Mouse (Mus musculus) midbrain, embryonic 11.5 days (tissue): ENCODE results near the gene Slc26a6. TPM values are rescaled to one million over a fixed set of nuclear protein-coding genes. Genes with fewer than 3 reads are reported as not detected.

Source experiments
- ATAC-seq: fragments of 200-750 bp; cut with Nextera tagmentation; 2 replicates; pipeline ENCODE4 v1.8.0; 2017; ENCODE audit warnings: moderate TSS enrichment, moderate library complexity; ENCODE audit not compliant: low FRiP score
- DNase-seq: peaks from one replicate; pipeline ENCODE4 v3.0.0; 2015; ENCODE audit warnings: low spot score; ENCODE audit errors: missing footprints
- H3K27ac ChIP-seq: fragments of 300-500 bp; sonication (generic); 2 replicates; pipeline ENCODE4 v1.5.1; 2014; ENCODE audit warnings: low read depth, low read length
- H3K27me3 ChIP-seq: fragments of 300-500 bp; sonication (generic); 2 replicates; pipeline ENCODE4 v1.6.1; 2014; ENCODE audit warnings: mild to moderate bottlenecking, low read length, moderate library complexity, mixed read lengths; ENCODE audit not compliant: control insufficient read depth, insufficient read depth
- H3K36me3 ChIP-seq: fragments of 300-500 bp; sonication (generic); 2 replicates; pipeline ENCODE4 v1.6.1; 2014; ENCODE audit warnings: mild to moderate bottlenecking, low read length, moderate library complexity, mixed read lengths; ENCODE audit not compliant: control insufficient read depth, insufficient read depth
- H3K4me1 ChIP-seq: fragments of 300-500 bp; sonication (generic); 2 replicates; pipeline ENCODE4 v1.6.1; 2014; ENCODE audit warnings: low read length; ENCODE audit not compliant: control insufficient read depth, insufficient read depth
- H3K4me2 ChIP-seq: fragments of 300-500 bp; sonication (generic); 2 replicates; pipeline ENCODE4 v1.6.1; 2014; ENCODE audit warnings: mild to moderate bottlenecking, moderate library complexity
- H3K4me3 ChIP-seq: fragments of 300-500 bp; sonication (generic); 2 replicates; pipeline ENCODE4 v1.5.1; 2014; ENCODE audit warnings: low read depth, low read length
- H3K9ac ChIP-seq: fragments of 300-500 bp; sonication (generic); 2 replicates; pipeline ENCODE4 v1.6.1; 2014; ENCODE audit warnings: low read length
- H3K9me3 ChIP-seq: fragments of 300-500 bp; sonication (generic); 2 replicates; pipeline ENCODE4 v1.6.1; 2016; ENCODE audit warnings: low read length; ENCODE audit not compliant: control insufficient read depth
- WGBS: fragments of 180-500 bp; shearing (Covaris S2); extraction: QIAGEN DNeasy Blood & Tissue Kit; methylation state at CpG from one replicate; pipeline ENCODE4 v1.1.7; 2014; 5-methylcytosine and 5-hydroxymethylcytosine counted together
- polyA plus RNA-seq: library from polyadenylated mRNA; unstranded; fragments of >200 nt; fragmentation: Nextera tagmentation; extraction: Ambion mirVana; gene quantifications from 2 replicates; pipeline ENCODE4 v1.2.1, GENCODE M21; 2014

Gene Slc26a6
- polyA plus RNA-seq, 1 experiment from 2014 or later: 8.0 TPM

GRCm38 (mm10) chr9:108936418-108937364 is 83.6 kb downstream of the Slc26a6 start, which contains the start of gene Uqcrc1:
Uqcrc1 (plus strand) TSS chr9:108936633.
- peak; percentile 88 for ATAC-seq
- peak within 1 kb of the TSS; percentile 52 for H3K4me2 ChIP-seq
- 1% methylated on average over 58 of the region's 58 CpGs for WGBS
- H3K27ac ChIP-seq: no peak within 1 kb of the TSS
- DNase-seq: peak; percentile 100
- H3K36me3 ChIP-seq: peaks cover 7% of the 10 kb centered on the region
- H3K4me1 ChIP-seq: peaks cover 5% of the 10 kb centered on the region
- H3K9ac ChIP-seq: peak within 1 kb of the TSS; percentile 87
- H3K9me3 ChIP-seq: no peaks in the 10 kb centered on the region
- H3K4me3 ChIP-seq: peak within 1 kb of the TSS; percentile 93
- H3K27me3 ChIP-seq: no peaks in the 10 kb centered on the region

- no peaks in the 10 kb centered on the region for H3K4me1 ChIP-seq
- H3K27ac ChIP-seq: no peak overlapping the region
- H3K4me3 ChIP-seq: no peak overlapping the region
- ATAC-seq (no peak), DNase-seq (no peak)
- H3K27me3 ChIP-seq: no peaks in the 10 kb centered on the region
- no peak overlapping the region for H3K4me2 ChIP-seq
- peaks cover 40% of the 10 kb centered on the region for H3K36me3 ChIP-seq
- WGBS: 81% methylated on average over 9 of the region's 9 CpGs
- no peak overlapping the region for H3K9ac ChIP-seq
- no peaks in the 10 kb centered on the region for H3K9me3 ChIP-seq
Observed at GRCm38 (mm10) chr9:108945111-108945510, 92.0 kb downstream of the Slc26a6 start.

- no peaks in the 10 kb centered on the region for H3K27me3 ChIP-seq
- no peak overlapping the region for H3K4me2 ChIP-seq
- peaks cover 44% of the 10 kb centered on the region for H3K36me3 ChIP-seq
- ATAC-seq: no peak
- WGBS: 92% methylated on average over 5 of the region's 5 CpGs
- no peak overlapping the region for H3K4me3 ChIP-seq
- H3K9me3 ChIP-seq: no peaks in the 10 kb centered on the region
- no peak overlapping the region for H3K9ac ChIP-seq
- no peak overlapping the region for H3K27ac ChIP-seq
- DNase-seq: no peak
- no peaks in the 10 kb centered on the region for H3K4me1 ChIP-seq
Observed at GRCm38 (mm10) chr9:108945608-108946007, 92.5 kb downstream of the Slc26a6 start.

- peaks cover 10% of the 10 kb centered on the region for H3K27me3 ChIP-seq
- DNase-seq: no peak
- no peak overlapping the region for H3K27ac ChIP-seq
- 85% methylated on average over 13 of the region's 13 CpGs for WGBS
- H3K4me2 ChIP-seq: no peak overlapping the region
- H3K9ac ChIP-seq: no peak overlapping the region
- 0 out of 2 replicates have a peak, but pooled peaks cover 2% of the 10 kb centered on the region for H3K4me1 ChIP-seq
- no peak overlapping the region for H3K4me3 ChIP-seq
- no peak for ATAC-seq
- H3K36me3 ChIP-seq: peaks cover 44% of the 10 kb centered on the region
- H3K9me3 ChIP-seq: no peaks in the 10 kb centered on the region
Observed at GRCm38 (mm10) chr9:108949231-108949966, 96.3 kb downstream of the Slc26a6 start.

- Histone ChIP-seq H3K36me3 (peaks cover 38% of the 10 kb centered on the region), H3K27me3 (peaks cover 10% of the 10 kb centered on the region), H3K4me1 (0 out of 2 replicates have a peak, but pooled peaks cover 2% of the 10 kb centered on the region), H3K4me2 (no peak overlapping the region), H3K9me3 (no peaks in the 10 kb centered on the region), H3K27ac (no peak overlapping the region), H3K9ac (no peak overlapping the region), H3K4me3 (no peak overlapping the region)
- ATAC-seq (no peak), DNase-seq (no peak)
- WGBS: 83% methylated on average over 9 of the region's 9 CpGs
Observed at GRCm38 (mm10) chr9:108949967-108950728, 97.1 kb downstream of the Slc26a6 start.

GRCm38 (mm10) chr9:108953081-108953636 is 100.1 kb downstream of the Slc26a6 start, which contains the start of gene Col7a1:
Col7a1 (plus strand) TSS chr9:108953586.
- no peak within 1 kb of the TSS for H3K9ac ChIP-seq
- H3K36me3 ChIP-seq: peaks cover 22% of the 10 kb centered on the region
- peaks cover 10% of the 10 kb centered on the region for H3K27me3 ChIP-seq
- ATAC-seq (no peak), DNase-seq (no peak)
- no peaks in the 10 kb centered on the region for H3K9me3 ChIP-seq
- 9% methylated on average over 15 of the region's 15 CpGs for WGBS
- peak within 1 kb of the TSS; percentile 19; the same call in 1 of the 2 replicates for H3K4me2 ChIP-seq
- no peak within 1 kb of the TSS for H3K27ac ChIP-seq
- no peak within 1 kb of the TSS for H3K4me3 ChIP-seq
- 0 out of 2 replicates have a peak, but pooled peaks cover 2% of the 10 kb centered on the region for H3K4me1 ChIP-seq

GRCm38 (mm10) chr9:108955241-108955640 is 102.2 kb downstream of the Slc26a6 start:
- Histone ChIP-seq H3K9ac (no peak overlapping the region), H3K4me3 (no peak overlapping the region), H3K4me1 (0 out of 2 replicates have a peak, but pooled peaks cover 2% of the 10 kb centered on the region), H3K9me3 (no peaks in the 10 kb centered on the region), H3K27ac (no peak overlapping the region), H3K36me3 (peaks cover 3% of the 10 kb centered on the region; the same call in 1 of the 2 replicates), H3K27me3 (peaks cover 10% of the 10 kb centered on the region), H3K4me2 (no peak overlapping the region)
- WGBS: 96% methylated on average over 11 of the region's 11 CpGs
- no peak for ATAC-seq
- DNase-seq: no peak

- no peak overlapping the region for H3K9ac ChIP-seq
- H3K36me3 ChIP-seq: no peaks in the 10 kb centered on the region
- no peaks in the 10 kb centered on the region for H3K9me3 ChIP-seq
- peaks cover 10% of the 10 kb centered on the region for H3K27me3 ChIP-seq
- H3K27ac ChIP-seq: no peak overlapping the region
- DNase-seq (no peak), ATAC-seq (no peak)
- 0 out of 2 replicates have a peak, but pooled peaks cover 2% of the 10 kb centered on the region for H3K4me1 ChIP-seq
- no peak overlapping the region for H3K4me3 ChIP-seq
- H3K4me2 ChIP-seq: no peak overlapping the region
- WGBS: 91% methylated on average over 11 of the region's 11 CpGs
Observed at GRCm38 (mm10) chr9:108955846-108956245, 102.8 kb downstream of the Slc26a6 start.
